Mouse (Mus musculus) lung, adult 18-20 months (tissue): ENCODE measurements around the gene Pheta2.
"Not testable (repeated sequence)": the region's sequence is repeated elsewhere in the genome, so short reads cannot be mapped to it uniquely, and the experiment has no call there.

Experiments used
- DNase-seq, 2 experiments: peaks; one replicate each; pipeline ENCODE4 v3.0.0; 2022; ENCODE audit warnings: mixed read lengths in 2 of 2

Pheta2 gene

GRCm38 (mm10) chr15:82343368-82344287 is 4.9 kb downstream of the Pheta2 start:
- DNase-seq = no peak

GRCm38 (mm10) chr15:82344971-82345370 is 6.2 kb downstream of the Pheta2 start:
- DNase-seq = no peak

GRCm38 (mm10) chr15:82345820-82346470 is 7.2 kb downstream of the Pheta2 start:
- peak; percentile 98 to 99 for DNase-seq

- no peak for DNase-seq
Observed at GRCm38 (mm10) chr15:82346580-82347302, 8.0 kb downstream of the Pheta2 start.

- no peak for DNase-seq
Observed at GRCm38 (mm10) chr15:82347303-82347676, 8.5 kb downstream of the Pheta2 start.

- no peak for DNase-seq
Observed at GRCm38 (mm10) chr15:82347852-82348251, 9.1 kb downstream of the Pheta2 start.

GRCm38 (mm10) chr15:82348258-82348998 is 9.7 kb downstream of the Pheta2 start:
- DNase-seq = no peak

- DNase-seq = no peak
Observed at GRCm38 (mm10) chr15:82348999-82349341, 10.2 kb downstream of the Pheta2 start.

- DNase-seq = no peak
Observed at GRCm38 (mm10) chr15:82350349-82350748, 11.6 kb downstream of the Pheta2 start.

GRCm38 (mm10) chr15:82351480-82351879 is 12.7 kb downstream of the Pheta2 start:
- no peak for DNase-seq

GRCm38 (mm10) chr15:82353078-82353744 is 14.5 kb downstream of the Pheta2 start:
- no peak for DNase-seq

GRCm38 (mm10) chr15:82353745-82354113 is 15.0 kb downstream of the Pheta2 start:
- DNase-seq = no peak

- DNase-seq = peak; percentile 97 to 98
Observed at GRCm38 (mm10) chr15:82354126-82354945, 15.6 kb downstream of the Pheta2 start, which contains the start of gene Ndufa6. Ndufa6 (minus strand) TSS chr15:82354322.

GRCm38 (mm10) chr15:82358431-82359260 is 19.9 kb downstream of the Pheta2 start:
- DNase-seq = no peak

- no peak for DNase-seq
Observed at GRCm38 (mm10) chr15:82361459-82362018, 22.8 kb downstream of the Pheta2 start.

GRCm38 (mm10) chr15:82362234-82362633 is 23.5 kb downstream of the Pheta2 start:
- DNase-seq = no peak

GRCm38 (mm10) chr15:82363801-82364200 is 25.1 kb downstream of the Pheta2 start:
- DNase-seq = not testable (repeated sequence)

GRCm38 (mm10) chr15:82364561-82364960 is 25.8 kb downstream of the Pheta2 start:
- DNase-seq = not testable (repeated sequence)

GRCm38 (mm10) chr15:82368146-82368545 is 29.4 kb downstream of the Pheta2 start:
- no peak for DNase-seq

- no peak for DNase-seq
Observed at GRCm38 (mm10) chr15:82368851-82369250, 30.1 kb downstream of the Pheta2 start.
